8 mouse cellular contexts compared by ENCODE assay signal in genomic region chr7:111028281-111029045, GRCm38 (mm10). TPM values are rescaled to one million over a fixed set of nuclear protein-coding genes. Genes with fewer than 3 reads are reported as not detected.
DNase-seq lines count a peak whose midpoint lies in the region; ATAC-seq and TF ChIP-seq lines count a peak whose summit lies in the region.

Gene Ctr9 (plus strand): TSS chr7:111028951.

- TF ChIP-seq CTCF in MEL (IDR thresholded peaks at IDR 0.05 in 2 of 3, conservative IDR thresholded peaks at IDR 0.05 in 1 of 3; ENCODE audit: control insufficient read depth in 1 of 3, insufficient read depth in 1 of 3, low read depth in 2 of 3, low read length in 3 of 3, poor library complexity in 1 of 3, severe bottlenecking in 1 of 3) = no peak
- no peak for TF ChIP-seq CTCF in cerebellum, adult 2 months (IDR thresholded peaks at IDR 0.05; ENCODE audit: borderline replicate concordance, insufficient read depth, low read depth, low read length)

- TF ChIP-seq EP300 in MEL (IDR thresholded peaks at IDR 0.05; ENCODE audit: low read depth in 1 of 2, low read length in 2 of 2) = peak in 1 of 2 experiments; percentile 15; a peak in 1 of 4 replicates

- peak in 1 of 2 experiments; percentile 85; a peak in 2 of 4 replicates for TF ChIP-seq POLR2A in MEL (IDR thresholded peaks at IDR 0.05; ENCODE audit: control insufficient read depth in 1 of 2, insufficient read depth in 1 of 2, low read depth in 1 of 2, low read length in 2 of 2, poor library complexity in 1 of 2)
- TF ChIP-seq POLR2A in cerebellum, adult 2 months (IDR thresholded peaks at IDR 0.05; ENCODE audit: borderline replicate concordance, insufficient read depth, low read length) = peak; percentile 88

- ATAC-seq in hematopoietic stem cell, adult 5-6 weeks (replicated peaks in 1 of 2; ENCODE audit: insufficient read depth in 1 of 2, low FRiP score in 2 of 2, low TSS enrichment in 1 of 2, low read depth in 1 of 2, poor library complexity in 2 of 2, severe bottlenecking in 2 of 2) = peak; percentile 91 to 97
- peak; percentile 97 for ATAC-seq in lung, embryonic 16.5 days (ENCODE audit: low read depth)

- H3K27me3 ChIP-seq in MEL (ENCODE audit: control insufficient read depth in 1 of 2, insufficient read depth in 2 of 2, low read length in 2 of 2) = no peaks in the 10 kb centered on the region
- H3K27me3 ChIP-seq in cerebellum, adult 2 months (ENCODE audit: control insufficient read depth, insufficient read depth, low read length) = no peaks in the 10 kb centered on the region
- H3K27me3 ChIP-seq in lung, embryonic 16.5 days (ENCODE audit: control insufficient read depth, insufficient read depth, low read depth, low read length) = no peaks in the 10 kb centered on the region

- H3K4me3 ChIP-seq in MEL (ENCODE audit: control insufficient read depth in 1 of 2, insufficient read depth in 1 of 2, low read depth in 2 of 2, low read length in 2 of 2) = peak within 1 kb of the TSS; percentile 93 to 100
- H3K4me3 ChIP-seq in cerebellum, adult 2 months (replicated peaks; ENCODE audit: insufficient read depth, low read depth, low read length) = peak within 1 kb of the TSS; percentile 96
- peak within 1 kb of the TSS; percentile 78 for H3K4me3 ChIP-seq in lung, embryonic 16.5 days (ENCODE audit: low read length)

- WGBS in cerebellum, adult 2 months = 3% methylated on average over 45 of the region's 45 CpGs
- 5% methylated on average over 45 of the region's 45 CpGs for WGBS in lung, embryonic 16.5 days

- H3K27ac ChIP-seq in MEL (ENCODE audit: control insufficient read depth, low read depth, low read length) = peak within 1 kb of the TSS; percentile 95
- H3K27ac ChIP-seq in cerebellum, adult 2 months (ENCODE audit: insufficient read depth, low read length) = peak within 1 kb of the TSS; percentile 95
- peak within 1 kb of the TSS; percentile 90 for H3K27ac ChIP-seq in lung, embryonic 16.5 days (ENCODE audit: low read length)

- H3K36me3 ChIP-seq in MEL (ENCODE audit: control insufficient read depth in 1 of 2, insufficient read depth in 2 of 2, low read length in 2 of 2) = peaks cover 2 to 11% of the 10 kb centered on the region in 2 experiments; a peak in 3 of 4 replicates
- H3K36me3 ChIP-seq in lung, embryonic 16.5 days (ENCODE audit: control insufficient read depth, insufficient read depth, low read length) = no peaks in the 10 kb centered on the region; the same call in 1 of the 2 replicates

- DNase-seq in MEL (ENCODE audit: low read depth, low spot score) = peak; percentile 91
- DNase-seq in cerebellum, adult 2 months = peak; percentile 92 to 97
- peak; percentile 87 for DNase-seq in forelimb bud, embryonic 11.5 days (ENCODE audit: low read depth, low spot score)
- DNase-seq in layer of hippocampus, adult 9-10 months (ENCODE audit: low spot score) = peak; percentile 95
- peak; percentile 96 for DNase-seq in ovary, postnatal 10 days (ENCODE audit: low spot score)
- peak; percentile 81 to 85 for DNase-seq in thymus, postnatal 10 days (ENCODE audit: low spot score in 2 of 2)

- H3K9me3 ChIP-seq in MEL (replicated peaks; ENCODE audit: insufficient read depth, low read length) = no peaks in the 10 kb centered on the region
- H3K9me3 ChIP-seq in lung, embryonic 16.5 days (ENCODE audit: control insufficient read depth, low read length) = no peaks in the 10 kb centered on the region

- H3K9ac ChIP-seq in MEL (ENCODE audit: control insufficient read depth, low read depth, low read length, poor library complexity, severe bottlenecking) = peak within 1 kb of the TSS; percentile 87
- peak within 1 kb of the TSS; percentile 78 for H3K9ac ChIP-seq in lung, embryonic 16.5 days (ENCODE audit: low read length)

- H3K4me1 ChIP-seq in MEL (ENCODE audit: control insufficient read depth in 1 of 2, insufficient read depth in 2 of 2, low read length in 2 of 2) = peaks cover 0 to 11% of the 10 kb centered on the region in 2 experiments; a peak in 3 of 4 replicates
- no peaks in the 10 kb centered on the region; the same call in 1 of the 2 replicates for H3K4me1 ChIP-seq in cerebellum, adult 2 months (ENCODE audit: control insufficient read depth, insufficient read depth, low read length)
- peaks cover 14% of the 10 kb centered on the region for H3K4me1 ChIP-seq in lung, embryonic 16.5 days (replicated peaks; ENCODE audit: control insufficient read depth, insufficient read depth, low read length)

- H3K4me2 ChIP-seq in lung, embryonic 16.5 days (ENCODE audit: low read depth, low read length) = peak within 1 kb of the TSS; percentile 82

- peaks cover 10% of the 10 kb centered on the region for H3K79me2 ChIP-seq in MEL (ENCODE audit: control insufficient read depth, insufficient read depth, low read length, poor library complexity)

- no peak for TF ChIP-seq RAD21 in MEL (IDR thresholded peaks at IDR 0.05; ENCODE audit: low read depth, low read length)

TF ChIP-seq in MEL, 35 proteins besides CTCF, POLR2A, EP300 and RAD21:
- TF ChIP-seq KAT2A (conservative IDR thresholded peaks at IDR 0.05; ENCODE audit: low read depth, low read length) (peak; percentile 68; the same call in 1 of the 2 replicates), TCF12 (IDR thresholded peaks at IDR 0.05; ENCODE audit: low read depth, low read length) (peak; percentile 31; the same call in 1 of the 2 replicates), TBP (IDR thresholded peaks at IDR 0.05; ENCODE audit: low read depth, low read length) (peak; percentile 54; the same call in 1 of the 2 replicates), NELFE (IDR thresholded peaks at IDR 0.05; ENCODE audit: low read depth, low read length) (peak; percentile 91), SIN3A (IDR thresholded peaks at IDR 0.05; ENCODE audit: low read length) (peak; percentile 82), POLR2AphosphoS2 (IDR thresholded peaks at IDR 0.05; ENCODE audit: low read length) (peak; percentile 79; the same call in 1 of the 2 replicates), TAL1 (IDR thresholded peaks at IDR 0.05; ENCODE audit: low read length) (no peak), ZNF384 (IDR thresholded peaks at IDR 0.05; ENCODE audit: low read depth, low read length) (no peak), CHD2 (IDR thresholded peaks at IDR 0.05; ENCODE audit: low read length) (0 out of 2 replicates have a peak, but pooled peaks have one; percentile 20), HCFC1 (IDR thresholded peaks at IDR 0.05; ENCODE audit: low read depth, low read length) (peak; percentile 89), GATA1 (IDR thresholded peaks at IDR 0.05; ENCODE audit: low read depth, low read length) (peak; percentile 59), MYB (IDR thresholded peaks at IDR 0.05; ENCODE audit: low read depth, low read length) (no peak), ZMIZ1 (IDR thresholded peaks at IDR 0.05; ENCODE audit: low read depth, low read length) (peak; percentile 69; the same call in 1 of the 2 replicates), SMC3 (IDR thresholded peaks at IDR 0.05; ENCODE audit: low read depth, low read length) (no peak), MYC (IDR thresholded peaks at IDR 0.05; ENCODE audit: low read depth, low read length) (0 out of 2 replicates have a peak, but pooled peaks have one; percentile 31), MXI1 (IDR thresholded peaks at IDR 0.05; ENCODE audit: low read depth, low read length) (peak; percentile 66), ELF1 (IDR thresholded peaks at IDR 0.05; ENCODE audit: low read depth, low read length) (peak; percentile 80), CHD1 (IDR thresholded peaks at IDR 0.05; ENCODE audit: low read depth, low read length) (no peak)
TF ChIP-seq in MEL: peak in this region for 13.

RNA-seq across cellular contexts. Expression of gene Ctr9, which starts in this region (rescaled TPM):
- total RNA-seq in MEL (2012; rRNA removed) = 37.5 and 37.9 TPM in 2 replicates
- polyA plus RNA-seq in MEL (2012; ENCODE audit: insufficient read depth in 1 of 2, insufficient read length in 2 of 2, low read depth in 1 of 2, low replicate concordance in 2 of 2, missing spikeins in 1 of 2) = 100 to 1,000 TPM in 1 of 2 experiments, 10 to 100 TPM in 1; 42.8 to 141 TPM
- 33.9 and 36.2 TPM in 2 replicates for polyA plus RNA-seq in cerebellum, adult 2 months (2012; rRNA removed)
- total RNA-seq in hematopoietic stem cell, adult 5-6 weeks (2017) = 84.5 and 90.3 TPM in 2 replicates
- polyA plus RNA-seq in lung, embryonic 16.5 days (2015; fragmentation: Nextera tagmentation; extraction: Ambion mirVana) = 59.6 and 62.9 TPM in 2 replicates

Comparison
In these comparisons a context has a peak if more than half of its experiments do, and no peak if none do; other contexts are left out.
1. Peak in every context shown above with its lines: DNase-seq, ATAC-seq, H3K4me3 ChIP-seq and H3K27ac ChIP-seq.